Mouse (Mus musculus) spleen, adult 12 weeks (tissue): ENCODE results near the gene Atxn7l3.

Experiments
- DNase-seq: peaks from one replicate; pipeline ENCODE4 v3.0.0; 2022; ENCODE audit warnings: low spot score

Gene Atxn7l3

GRCm38 (mm10) chr11:102318576-102319409, 22.4 kb upstream of the Atxn7l3 start:
- DNase-seq = no peak

DNA sequence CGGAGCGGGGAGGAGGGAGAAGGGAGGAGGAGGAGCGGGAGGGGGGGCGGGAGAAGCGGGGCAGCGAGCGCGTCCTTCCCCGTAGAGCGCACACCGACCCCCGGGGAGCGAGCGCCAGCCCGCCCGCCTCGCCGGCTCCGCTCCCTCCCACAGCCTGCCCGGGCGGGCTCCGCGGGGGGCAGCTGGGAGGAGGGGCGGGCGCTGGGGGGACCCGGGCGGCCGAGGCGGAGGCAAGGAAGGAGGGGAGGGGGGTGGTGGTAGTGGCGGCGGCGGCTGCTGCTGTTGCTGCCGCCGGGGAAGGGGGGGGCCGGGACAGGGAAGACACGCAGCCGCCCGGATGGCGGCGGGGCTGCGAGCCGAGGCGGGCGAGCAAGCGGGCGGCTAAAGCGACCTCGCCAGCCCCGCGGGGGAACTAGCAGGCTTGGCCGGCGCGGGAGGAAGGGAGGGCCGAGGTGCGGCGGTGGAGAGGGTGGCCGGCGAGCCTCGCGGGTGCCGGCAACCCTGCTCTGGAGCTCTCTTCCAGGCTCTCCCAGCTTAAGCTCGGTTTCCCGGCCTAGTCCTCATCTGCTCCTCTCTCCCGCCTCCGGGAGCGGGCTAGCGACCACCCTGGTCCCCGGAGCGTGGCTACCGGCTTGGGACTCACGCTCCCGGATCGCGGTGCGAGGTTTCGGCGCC, 21.6 kb upstream of the Atxn7l3 start:
- DNase-seq = peak; percentile 69

GRCm38 (mm10) chr11:102317298-102317900, 21.0 kb upstream of the Atxn7l3 start:
- peak; percentile 70 for DNase-seq

GRCm38 (mm10) chr11:102316572-102317297, 20.3 kb upstream of the Atxn7l3 start:
- DNase-seq = peak; percentile 91

DNA sequence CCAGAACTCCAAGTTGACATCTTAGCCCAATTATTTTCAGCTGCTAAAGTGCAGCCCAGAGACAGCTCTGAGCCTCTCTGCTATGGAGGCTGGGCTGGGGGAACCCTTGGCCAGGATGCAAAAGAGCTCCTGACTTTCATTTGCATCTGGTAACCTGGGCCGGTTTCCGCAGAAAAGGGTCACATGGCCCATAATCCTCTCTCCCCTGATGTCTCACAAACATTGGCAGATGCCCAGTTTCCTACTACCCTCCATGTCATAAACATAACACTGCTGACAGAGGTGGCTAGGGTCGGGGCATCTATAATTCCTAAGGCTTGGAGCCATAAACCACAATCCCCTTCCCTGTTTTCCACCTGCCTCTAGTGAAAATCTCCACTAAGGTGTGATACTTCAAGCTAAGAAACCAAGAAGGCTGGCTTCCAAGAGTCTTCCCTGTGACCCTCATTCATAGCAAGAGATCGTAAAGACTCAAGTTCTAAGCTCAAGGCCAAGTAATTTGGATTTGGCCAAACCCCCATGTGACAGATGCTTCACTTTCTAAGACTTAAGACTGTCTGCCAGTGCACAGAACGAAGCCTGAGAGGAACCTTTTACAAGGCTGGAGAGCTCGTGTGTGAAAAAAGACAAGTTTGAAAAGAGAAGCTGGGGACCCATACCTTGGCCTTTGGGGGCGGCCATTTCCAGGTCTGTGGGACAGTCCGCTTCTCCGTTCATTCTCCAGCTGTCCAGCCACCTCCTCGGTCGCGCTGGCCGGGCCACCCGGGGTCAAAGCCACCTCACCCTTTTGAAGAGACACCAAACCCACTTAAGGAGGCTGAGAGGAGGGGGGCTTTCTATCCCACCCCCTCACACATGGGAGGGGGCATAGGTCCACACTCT, 19.5 kb upstream of the Atxn7l3 start:
- no peak for DNase-seq

- DNase-seq = no peak
These were observed 17.9 kb upstream of the Atxn7l3 start for GRCm38 (mm10) chr11:102314321-102314720.

DNA sequence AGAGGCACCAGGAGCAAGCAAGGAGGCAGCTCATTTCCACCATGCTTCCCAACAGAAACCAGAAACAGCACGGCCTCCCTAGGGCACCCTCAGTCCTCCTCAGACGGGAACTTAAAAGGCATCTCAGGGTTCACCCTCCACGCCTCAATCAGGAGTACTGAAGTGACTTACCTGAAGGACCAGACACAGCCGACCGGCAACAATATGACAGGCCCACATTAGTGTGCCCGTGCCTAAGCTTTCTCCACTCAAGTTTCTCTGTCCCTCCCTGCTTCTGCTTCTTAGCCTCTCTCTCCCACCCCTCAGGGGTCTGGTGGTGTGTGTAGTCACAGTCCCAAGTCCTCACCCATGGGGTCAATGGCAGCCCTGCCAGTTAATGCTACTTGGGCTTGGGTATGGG, 16.2 kb upstream of the Atxn7l3 start:
- DNase-seq = no peak

GRCm38 (mm10) chr11:102311966-102312365, 15.5 kb upstream of the Atxn7l3 start:
- no peak for DNase-seq

- DNase-seq = no peak
These were observed 14.6 kb upstream of the Atxn7l3 start for GRCm38 (mm10) chr11:102310768-102311695.

DNA sequence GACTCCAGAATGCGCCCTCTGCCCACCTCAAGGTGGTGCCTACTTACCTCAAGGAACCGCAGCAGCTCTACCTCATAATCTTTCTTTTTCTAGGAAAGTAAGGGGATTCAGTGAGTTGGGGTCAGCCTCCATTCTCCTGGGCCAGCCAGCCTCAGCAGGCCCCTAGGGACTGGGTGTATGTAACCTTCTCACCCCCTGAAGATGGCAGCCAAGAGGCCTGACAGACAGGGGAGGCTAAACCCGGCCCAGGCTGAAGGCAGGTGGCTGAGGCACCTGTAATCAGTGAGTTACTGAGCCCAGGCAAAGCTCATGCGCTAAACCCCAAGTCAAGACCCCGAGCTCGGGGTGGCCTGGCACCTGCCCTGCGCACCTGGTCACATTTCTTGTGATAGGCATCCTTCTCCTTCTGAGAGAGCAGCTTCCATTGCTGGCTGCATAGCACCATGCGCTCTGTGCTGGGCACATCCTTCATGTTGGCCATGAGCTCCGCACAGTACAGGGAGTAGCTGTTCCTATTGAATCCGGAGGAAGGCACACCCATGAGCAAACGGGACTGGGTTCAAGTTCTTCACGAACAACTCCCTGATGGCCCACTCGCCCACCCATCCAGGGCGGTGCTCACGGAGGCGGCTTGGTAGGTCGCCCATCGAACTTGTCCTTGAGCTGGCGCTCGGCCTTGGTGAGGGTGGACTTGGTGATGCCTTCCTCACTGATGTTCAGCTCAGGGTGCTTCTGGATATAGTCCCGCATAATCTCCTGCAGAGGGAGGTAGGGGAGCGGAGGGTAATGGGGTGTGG, 13.6 kb upstream of the Atxn7l3 start:
- DNase-seq = no peak

DNA sequence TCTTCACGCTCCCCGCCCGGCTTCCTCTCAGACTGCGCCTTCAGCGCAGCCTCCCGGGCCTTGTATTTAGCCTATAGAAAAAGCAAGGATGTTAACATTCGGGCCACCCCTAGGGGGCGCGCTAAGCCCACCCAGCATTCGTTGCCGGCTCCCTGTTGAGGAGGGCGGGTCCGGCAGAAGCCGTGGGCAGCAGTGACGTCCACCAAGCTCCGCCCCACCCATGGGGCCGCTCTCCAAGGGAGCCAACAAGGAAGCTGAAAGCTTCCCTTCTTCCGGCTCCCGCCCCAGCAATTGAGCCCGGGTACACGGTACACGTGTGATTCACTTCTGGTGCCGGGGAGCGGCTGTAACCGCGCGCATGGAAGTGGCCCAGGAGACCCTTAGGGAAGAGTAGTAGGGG, 12.5 kb upstream of the Atxn7l3 start:
- DNase-seq = peak; percentile 96

- DNase-seq = no peak
These were observed 11.7 kb upstream of the Atxn7l3 start for GRCm38 (mm10) chr11:102308104-102308503.

GRCm38 (mm10) chr11:102305359-102305758, 8.9 kb upstream of the Atxn7l3 start:
- DNase-seq = no peak

DNA sequence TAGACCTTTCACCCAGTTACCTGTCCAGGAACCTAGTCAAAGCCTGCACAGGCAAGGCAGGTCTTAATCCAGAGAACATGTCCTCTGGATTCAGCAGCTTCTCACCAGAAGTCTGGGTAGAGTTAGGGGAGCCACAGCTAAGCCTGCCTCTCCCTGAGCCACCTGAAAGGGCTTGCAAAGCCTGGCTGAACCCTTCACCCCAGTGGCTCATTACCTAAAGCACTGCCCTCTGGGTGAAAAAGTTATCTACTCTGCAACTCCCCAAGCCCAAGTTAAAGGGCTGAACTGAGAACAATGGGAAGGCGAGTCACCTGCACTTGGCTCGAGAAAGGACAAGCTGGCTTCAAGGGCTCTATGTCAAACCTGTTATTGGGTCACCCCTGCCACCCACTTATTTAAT, 7.7 kb upstream of the Atxn7l3 start:
- no peak for DNase-seq

GRCm38 (mm10) chr11:102299839-102300238, 3.4 kb upstream of the Atxn7l3 start:
- peak; percentile 65 for DNase-seq

- no peak for DNase-seq
These were observed 1.4 kb upstream of the Atxn7l3 start for GRCm38 (mm10) chr11:102297577-102298556.

- no peak for DNase-seq
These were observed 596 bp downstream of the Atxn7l3 start for GRCm38 (mm10) chr11:102295598-102296471.
